Mouse (Mus musculus) stomach, embryonic 15.5 days (tissue): ENCODE data around the gene Mrps7. TPM values are rescaled to one million over a fixed set of nuclear protein-coding genes. Genes with fewer than 3 reads are reported as not detected.

Experiments used
- ATAC-seq: fragments of 200-750 bp; cut with Nextera tagmentation; 2 replicates; pipeline ENCODE4 v1.8.0; 2017; ENCODE audit warnings: low read depth, moderate number of reproducible peaks, moderate TSS enrichment; ENCODE audit not compliant: insufficient read depth, low FRiP score
- H3K27ac ChIP-seq: fragments of 300-500 bp; sonication (generic); 2 replicates; pipeline ENCODE4 v1.5.1; 2015; ENCODE audit warnings: mild to moderate bottlenecking, inconsistent platforms
- H3K27me3 ChIP-seq: fragments of 300-500 bp; sonication (generic); replicated peaks from 2 replicates; pipeline ENCODE4 v1.6.1; 2015; ENCODE audit warnings: inconsistent platforms
- H3K36me3 ChIP-seq: fragments of 300-500 bp; sonication (generic); 2 replicates; pipeline ENCODE4 v1.6.1; 2015; ENCODE audit warnings: inconsistent platforms
- H3K4me1 ChIP-seq: fragments of 300-500 bp; sonication (generic); 2 replicates; pipeline ENCODE4 v1.6.1; 2015; ENCODE audit warnings: inconsistent platforms
- H3K4me2 ChIP-seq: fragments of 300-500 bp; sonication (generic); 2 replicates; pipeline ENCODE4 v1.6.1; 2015; ENCODE audit warnings: mild to moderate bottlenecking, inconsistent platforms
- H3K4me3 ChIP-seq: fragments of 300-500 bp; sonication (generic); replicated peaks from 2 replicates; pipeline ENCODE4 v1.5.1; 2015; ENCODE audit warnings: inconsistent platforms
- H3K9ac ChIP-seq: fragments of 300-500 bp; sonication (generic); 2 replicates; pipeline ENCODE4 v1.6.1; 2015; ENCODE audit warnings: inconsistent platforms
- H3K9me3 ChIP-seq: fragments of 300-500 bp; sonication (generic); 2 replicates; pipeline ENCODE4 v1.6.1; 2016; ENCODE audit warnings: inconsistent platforms
- WGBS: fragments of 180-500 bp; shearing (Covaris S2); methylation state at CpG from one replicate; pipeline ENCODE4 v1.1.7; 2015; 5-methylcytosine and 5-hydroxymethylcytosine counted together
- polyA plus RNA-seq: library from polyadenylated mRNA; unstranded; fragments of >200 nt; fragmentation: Nextera tagmentation; extraction: Ambion mirVana; gene quantifications from 2 replicates; pipeline ENCODE4 v1.2.1, GENCODE M21; 2015

Mrps7 gene
- polyA plus RNA-seq, result 81.7 and 92.7 TPM in 2 replicates

- H3K4me2 ChIP-seq, result peak within 1 kb of the TSS; percentile 89
- peak; percentile 96 for ATAC-seq
- WGBS, result under 1% methylated on average over 80 of the region's 93 CpGs
- peak within 1 kb of the TSS; percentile 91 for H3K4me3 ChIP-seq
- H3K4me1 ChIP-seq, result peaks cover 28% of the 10 kb centered on the region
- no peaks in the 10 kb centered on the region for H3K27me3 ChIP-seq
- no peaks in the 10 kb centered on the region for H3K9me3 ChIP-seq
- H3K36me3 ChIP-seq, result peaks cover 27% of the 10 kb centered on the region
- H3K9ac ChIP-seq, result peak within 1 kb of the TSS; percentile 96
- peak within 1 kb of the TSS; percentile 95 for H3K27ac ChIP-seq
Measured at GRCm38 (mm10) chr11:115603476-115604303, at the start of gene Mrps7, which contains the start of gene Gga3. Gene Mrps7, plus strand, starts transcription at chr11:115603925. Gene Gga3, minus strand, starts transcription at chr11:115604051.

GRCm38 (mm10) chr11:115555717-115556116 is 48.0 kb upstream of the Mrps7 start:
- H3K9ac ChIP-seq, result no peak overlapping the region
- ATAC-seq, result no peak
- no peak overlapping the region for H3K4me2 ChIP-seq
- no peaks in the 10 kb centered on the region for H3K36me3 ChIP-seq
- H3K4me1 ChIP-seq, result no peaks in the 10 kb centered on the region
- H3K27me3 ChIP-seq, result no peaks in the 10 kb centered on the region
- H3K4me3 ChIP-seq, result no peak overlapping the region
- H3K9me3 ChIP-seq, result no peaks in the 10 kb centered on the region
- no peak overlapping the region for H3K27ac ChIP-seq
- WGBS, result 77% methylated on average over 17 of the region's 17 CpGs

GRCm38 (mm10) chr11:115563406-115563805 is 40.3 kb upstream of the Mrps7 start:
- no peak overlapping the region for H3K9ac ChIP-seq
- H3K27me3 ChIP-seq, result no peaks in the 10 kb centered on the region
- peak overlapping the region; percentile 70 for H3K4me2 ChIP-seq
- no peaks in the 10 kb centered on the region for H3K9me3 ChIP-seq
- ATAC-seq, result peak; percentile 52; the same call in 1 of the 2 replicates
- peak overlapping the region; percentile 74 for H3K27ac ChIP-seq
- WGBS, result 50% methylated on average over 4 of the region's 4 CpGs
- H3K4me1 ChIP-seq, result peaks cover 10% of the 10 kb centered on the region; the same call in 1 of the 2 replicates
- H3K36me3 ChIP-seq, result peaks cover 26% of the 10 kb centered on the region
- peak overlapping the region; percentile 86 for H3K4me3 ChIP-seq

GRCm38 (mm10) chr11:115564064-115564809 is 39.5 kb upstream of the Mrps7 start, which contains the start of gene Nup85:
Gene Nup85, plus strand, starts transcription at chr11:115564434.
- peak; percentile 86 for ATAC-seq
- Histone ChIP-seq H3K27me3 (no peaks in the 10 kb centered on the region), H3K36me3 (peaks cover 35% of the 10 kb centered on the region), H3K9me3 (no peaks in the 10 kb centered on the region), H3K4me1 (peaks cover 10% of the 10 kb centered on the region; the same call in 1 of the 2 replicates), H3K4me2 (peak within 1 kb of the TSS; percentile 70), H3K9ac (peak within 1 kb of the TSS; percentile 56), H3K27ac (peak within 1 kb of the TSS; percentile 74), H3K4me3 (peak within 1 kb of the TSS; percentile 86)
- WGBS, result under 1% methylated on average over 42 of the region's 42 CpGs

GRCm38 (mm10) chr11:115564961-115565360 is 38.8 kb upstream of the Mrps7 start:
- Histone ChIP-seq H3K27me3 (no peaks in the 10 kb centered on the region), H3K4me2 (peak overlapping the region; percentile 70), H3K9ac (peak overlapping the region; percentile 56), H3K9me3 (no peaks in the 10 kb centered on the region), H3K36me3 (peaks cover 42% of the 10 kb centered on the region), H3K4me1 (peaks cover 10% of the 10 kb centered on the region; the same call in 1 of the 2 replicates), H3K4me3 (peak overlapping the region; percentile 86), H3K27ac (no peak overlapping the region)
- WGBS, result 12% methylated on average over 7 of the region's 7 CpGs
- ATAC-seq, result no peak

- ATAC-seq, result no peak
- Histone ChIP-seq H3K27ac (no peak overlapping the region), H3K4me2 (no peak overlapping the region), H3K4me3 (no peak overlapping the region), H3K4me1 (no peaks in the 10 kb centered on the region), H3K36me3 (peaks cover 58% of the 10 kb centered on the region), H3K9ac (no peak overlapping the region), H3K9me3 (no peaks in the 10 kb centered on the region), H3K27me3 (no peaks in the 10 kb centered on the region)
Measured at GRCm38 (mm10) chr11:115579080-115579479, 24.6 kb upstream of the Mrps7 start.

- no peak overlapping the region; the same call in 1 of the 2 replicates for H3K27ac ChIP-seq
- peak; percentile 18; the same call in 1 of the 2 replicates for ATAC-seq
- no peak overlapping the region for H3K4me3 ChIP-seq
- no peak overlapping the region for H3K4me2 ChIP-seq
- no peaks in the 10 kb centered on the region for H3K4me1 ChIP-seq
- 77% methylated on average over 10 of the region's 10 CpGs for WGBS
- H3K36me3 ChIP-seq, result peaks cover 85% of the 10 kb centered on the region
- H3K9ac ChIP-seq, result no peak overlapping the region
- no peaks in the 10 kb centered on the region for H3K9me3 ChIP-seq
- H3K27me3 ChIP-seq, result no peaks in the 10 kb centered on the region
Measured at GRCm38 (mm10) chr11:115582913-115583606, 20.7 kb upstream of the Mrps7 start.

GRCm38 (mm10) chr11:115584376-115585073 is 19.2 kb upstream of the Mrps7 start:
- no peak overlapping the region for H3K4me3 ChIP-seq
- H3K9ac ChIP-seq, result no peak overlapping the region
- H3K27me3 ChIP-seq, result no peaks in the 10 kb centered on the region
- H3K4me1 ChIP-seq, result no peaks in the 10 kb centered on the region
- no peak overlapping the region for H3K27ac ChIP-seq
- peaks cover 82% of the 10 kb centered on the region for H3K36me3 ChIP-seq
- H3K9me3 ChIP-seq, result no peaks in the 10 kb centered on the region
- no peak for ATAC-seq
- WGBS, result 79% methylated on average over 10 of the region's 10 CpGs
- H3K4me2 ChIP-seq, result no peak overlapping the region

- no peaks in the 10 kb centered on the region for H3K9me3 ChIP-seq
- no peak overlapping the region for H3K4me3 ChIP-seq
- no peak overlapping the region for H3K4me2 ChIP-seq
- ATAC-seq, result no peak
- H3K27me3 ChIP-seq, result no peaks in the 10 kb centered on the region
- H3K4me1 ChIP-seq, result no peaks in the 10 kb centered on the region
- peaks cover 88% of the 10 kb centered on the region for H3K36me3 ChIP-seq
- H3K9ac ChIP-seq, result no peak overlapping the region
- 87% methylated on average over 7 of the region's 7 CpGs for WGBS
- H3K27ac ChIP-seq, result no peak overlapping the region
Measured at GRCm38 (mm10) chr11:115585573-115586100, 18.1 kb upstream of the Mrps7 start.

GRCm38 (mm10) chr11:115586403-115586802 is 17.3 kb upstream of the Mrps7 start:
- Histone ChIP-seq H3K4me1 (no peaks in the 10 kb centered on the region), H3K9me3 (no peaks in the 10 kb centered on the region), H3K27ac (no peak overlapping the region), H3K36me3 (peaks cover 89% of the 10 kb centered on the region), H3K4me3 (no peak overlapping the region), H3K4me2 (no peak overlapping the region), H3K9ac (no peak overlapping the region), H3K27me3 (no peaks in the 10 kb centered on the region)
- no peak for ATAC-seq
- WGBS, result 89% methylated on average over 9 of the region's 9 CpGs

GRCm38 (mm10) chr11:115587984-115588383 is 15.7 kb upstream of the Mrps7 start:
- H3K4me3 ChIP-seq, result no peak overlapping the region
- no peak for ATAC-seq
- H3K4me2 ChIP-seq, result no peak overlapping the region
- peaks cover 84% of the 10 kb centered on the region for H3K36me3 ChIP-seq
- no peaks in the 10 kb centered on the region for H3K4me1 ChIP-seq
- no peak overlapping the region for H3K27ac ChIP-seq
- H3K27me3 ChIP-seq, result no peaks in the 10 kb centered on the region
- H3K9ac ChIP-seq, result no peak overlapping the region
- 79% methylated on average over 9 of the region's 9 CpGs for WGBS
- H3K9me3 ChIP-seq, result no peaks in the 10 kb centered on the region
